Mouse (Mus musculus) neutrophil, adult 83 days (primary cell): ENCODE measurements around the gene Hdgfl1. TPM values are rescaled to one million over a fixed set of nuclear protein-coding genes. Genes with fewer than 3 reads are reported as not detected.

Experiments used
- total RNA-seq, 2 experiments: library from RNA; stranded (reverse); gene quantifications; one replicate each; pipeline ENCODE4 v1.2.4; 2023

Hdgfl1 gene
- not detected for total RNA-seq

DNA sequence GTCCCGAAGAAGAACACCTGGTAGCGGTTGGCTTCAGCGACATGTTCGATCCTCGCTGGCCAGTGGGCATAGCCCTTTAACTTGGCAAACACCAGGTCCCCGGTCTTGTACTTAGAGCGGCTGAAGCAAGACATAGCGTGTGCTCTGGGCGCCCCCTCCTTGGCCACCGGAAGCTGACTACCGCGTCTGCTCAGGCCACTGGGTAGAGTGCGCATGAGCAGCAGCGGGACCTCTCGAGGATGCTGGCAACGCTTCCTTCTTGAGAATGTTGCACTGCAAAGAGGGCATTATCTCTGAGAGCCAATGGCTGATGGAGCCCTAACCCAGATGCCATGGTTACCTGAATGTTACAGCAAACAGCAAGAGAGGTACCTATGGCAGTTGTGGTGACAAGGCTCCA lies at the start of gene Hdgfl1:
Gene Hdgfl1, minus strand, starts transcription at position 211 of the 400 bp plus-strand sequence.

